Mouse (Mus musculus) liver, embryonic 15.5 days (tissue): Measurements from ENCODE around the gene Dhdds. TPM values are rescaled to one million over a fixed set of nuclear protein-coding genes. Genes with fewer than 3 reads are reported as not detected.
"Not testable (repeated sequence)": the region's sequence is repeated elsewhere in the genome, so short reads cannot be mapped to it uniquely, and the experiment has no call there.

Experiments used
- ATAC-seq: fragments of 200-750 bp; cut with Nextera tagmentation; 2 replicates; pipeline ENCODE4 v1.8.0; 2017; ENCODE audit warnings: moderate number of reproducible peaks, mild to moderate bottlenecking, moderate library complexity; ENCODE audit not compliant: insufficient read depth
- H3K27ac ChIP-seq: fragments of 300-500 bp; sonication (generic); replicated peaks from 2 replicates; pipeline ENCODE4 v1.5.1; 2015; ENCODE audit warnings: mild to moderate bottlenecking, inconsistent platforms
- H3K27me3 ChIP-seq: fragments of 300-500 bp; sonication (generic); 2 replicates; pipeline ENCODE4 v1.6.1; 2015; ENCODE audit warnings: mild to moderate bottlenecking, inconsistent platforms
- H3K36me3 ChIP-seq: fragments of 300-500 bp; sonication (generic); replicated peaks from 2 replicates; pipeline ENCODE4 v1.6.1; 2015; ENCODE audit warnings: moderate library complexity, mild to moderate bottlenecking, inconsistent platforms
- H3K4me1 ChIP-seq: fragments of 300-500 bp; sonication (generic); replicated peaks from 2 replicates; pipeline ENCODE4 v1.6.1; 2015; ENCODE audit warnings: inconsistent platforms
- H3K4me2 ChIP-seq: fragments of 300-500 bp; sonication (generic); 2 replicates; pipeline ENCODE4 v1.6.1; 2015; ENCODE audit warnings: moderate library complexity, mild to moderate bottlenecking, inconsistent platforms
- H3K4me3 ChIP-seq: fragments of 300-500 bp; sonication (generic); replicated peaks from 2 replicates; pipeline ENCODE4 v1.5.1; 2015; ENCODE audit warnings: mild to moderate bottlenecking, inconsistent platforms
- H3K9ac ChIP-seq: fragments of 300-500 bp; sonication (generic); 2 replicates; pipeline ENCODE4 v1.6.1; 2015; ENCODE audit warnings: moderate library complexity, mild to moderate bottlenecking, inconsistent platforms
- H3K9me3 ChIP-seq: fragments of 300-500 bp; sonication (generic); replicated peaks from 2 replicates; pipeline ENCODE4 v1.6.1; 2016; ENCODE audit warnings: inconsistent platforms
- WGBS: fragments of 180-500 bp; shearing (Covaris S2); methylation state at CpG from one replicate; pipeline ENCODE4 v1.1.7; 2015; ENCODE audit warnings: mixed read lengths; ENCODE audit not compliant: insufficient replicate concordance; 5-methylcytosine and 5-hydroxymethylcytosine counted together
- polyA plus RNA-seq: library from polyadenylated mRNA; unstranded; fragments of >200 nt; fragmentation: Nextera tagmentation; extraction: Ambion mirVana; gene quantifications from 2 replicates; pipeline ENCODE4 v1.2.1, GENCODE M21; 2015

Dhdds gene
- polyA plus RNA-seq, 1 experiment from 2014 or later = 17.1 TPM

GRCm38 (mm10) chr4:134002246-134002645 lies 1.5 kb upstream of the Dhdds start:
- Histone ChIP-seq H3K27ac (no peak overlapping the region), H3K36me3 (peaks cover 6% of the 10 kb centered on the region; the same call in 1 of the 2 replicates), H3K9me3 (no peaks in the 10 kb centered on the region), H3K4me1 (peaks cover 20% of the 10 kb centered on the region), H3K4me3 (no peak overlapping the region), H3K27me3 (no peaks in the 10 kb centered on the region), H3K9ac (no peak overlapping the region), H3K4me2 (no peak overlapping the region)
- 45% methylated on average over 4 of the region's 4 CpGs for WGBS
- no peak for ATAC-seq

- Histone ChIP-seq H3K4me3 (no peak overlapping the region), H3K36me3 (peaks cover 9% of the 10 kb centered on the region; the same call in 1 of the 2 replicates), H3K27ac (no peak overlapping the region), H3K4me1 (peaks cover 20% of the 10 kb centered on the region), H3K4me2 (peak overlapping the region; percentile 75; the same call in 1 of the 2 replicates), H3K9ac (no peak overlapping the region), H3K27me3 (no peaks in the 10 kb centered on the region), H3K9me3 (no peaks in the 10 kb centered on the region)
- ATAC-seq = no peak
- 61% methylated on average over 10 of the region's 10 CpGs for WGBS
Measured at GRCm38 (mm10) chr4:134001710-134002109, 992 bp upstream of the Dhdds start.

GRCm38 (mm10) chr4:133994697-133995096 lies 6.0 kb downstream of the Dhdds start:
- Histone ChIP-seq H3K36me3 (peaks cover 66% of the 10 kb centered on the region), H3K4me1 (peaks cover 3% of the 10 kb centered on the region), H3K9ac (no peak overlapping the region), H3K27ac (no peak overlapping the region), H3K4me3 (no peak overlapping the region), H3K27me3 (no peaks in the 10 kb centered on the region), H3K9me3 (no peaks in the 10 kb centered on the region), H3K4me2 (no peak overlapping the region)
- 72% methylated on average over 8 of the region's 8 CpGs for WGBS
- no peak for ATAC-seq

GRCm38 (mm10) chr4:133991087-133991660 lies 9.5 kb downstream of the Dhdds start:
- no peak for ATAC-seq
- H3K36me3 ChIP-seq = peaks cover 79% of the 10 kb centered on the region
- H3K27ac ChIP-seq = no peak overlapping the region
- H3K4me2 ChIP-seq = no peak overlapping the region
- H3K4me3 ChIP-seq = no peak overlapping the region
- no peaks in the 10 kb centered on the region for H3K27me3 ChIP-seq
- no peaks in the 10 kb centered on the region for H3K4me1 ChIP-seq
- H3K9me3 ChIP-seq = no peaks in the 10 kb centered on the region
- H3K9ac ChIP-seq = no peak overlapping the region
- WGBS = 81% methylated on average over 13 of the region's 13 CpGs

GRCm38 (mm10) chr4:133990035-133990434 lies 10.7 kb downstream of the Dhdds start:
- H3K4me3 ChIP-seq = no peak overlapping the region
- no peaks in the 10 kb centered on the region for H3K9me3 ChIP-seq
- 64% methylated on average over 4 of the region's 4 CpGs for WGBS
- no peaks in the 10 kb centered on the region for H3K4me1 ChIP-seq
- peaks cover 82% of the 10 kb centered on the region for H3K36me3 ChIP-seq
- H3K9ac ChIP-seq = no peak overlapping the region
- no peaks in the 10 kb centered on the region for H3K27me3 ChIP-seq
- H3K27ac ChIP-seq = no peak overlapping the region
- no peak overlapping the region for H3K4me2 ChIP-seq
- ATAC-seq = no peak

- H3K9me3 ChIP-seq, ATAC-seq, H3K4me2 ChIP-seq, H3K27me3 ChIP-seq, H3K4me1 ChIP-seq, H3K4me3 ChIP-seq, H3K27ac ChIP-seq, H3K9ac ChIP-seq: not testable (repeated sequence)
- WGBS = 86% methylated on average over 8 of the region's 8 CpGs
- H3K36me3 ChIP-seq = peaks cover 73% of the 10 kb centered on the region
Measured at GRCm38 (mm10) chr4:133988289-133988688, 12.4 kb downstream of the Dhdds start.

- Histone ChIP-seq H3K4me2 (no peak overlapping the region), H3K9me3 (no peaks in the 10 kb centered on the region), H3K4me3 (no peak overlapping the region), H3K27ac (no peak overlapping the region), H3K27me3 (no peaks in the 10 kb centered on the region), H3K36me3 (peaks cover 64% of the 10 kb centered on the region), H3K9ac (no peak overlapping the region), H3K4me1 (no peaks in the 10 kb centered on the region)
- WGBS = 80% methylated on average over 13 of the region's 13 CpGs
- no peak for ATAC-seq
Measured at GRCm38 (mm10) chr4:133982936-133983335, 17.8 kb downstream of the Dhdds start.

GRCm38 (mm10) chr4:133980496-133980895 lies 20.2 kb downstream of the Dhdds start:
- 77% methylated on average over 5 of the region's 5 CpGs for WGBS
- Histone ChIP-seq H3K4me3 (no peak overlapping the region), H3K9ac (no peak overlapping the region), H3K27me3 (no peaks in the 10 kb centered on the region), H3K9me3 (no peaks in the 10 kb centered on the region), H3K4me2 (no peak overlapping the region), H3K36me3 (peaks cover 62% of the 10 kb centered on the region), H3K4me1 (no peaks in the 10 kb centered on the region), H3K27ac (no peak overlapping the region)
- ATAC-seq = no peak

GRCm38 (mm10) chr4:133978021-133978711 lies 22.6 kb downstream of the Dhdds start:
- no peak overlapping the region for H3K4me3 ChIP-seq
- no peaks in the 10 kb centered on the region for H3K4me1 ChIP-seq
- ATAC-seq = no peak
- H3K27me3 ChIP-seq = no peaks in the 10 kb centered on the region
- no peak overlapping the region for H3K4me2 ChIP-seq
- no peak overlapping the region for H3K9ac ChIP-seq
- peaks cover 56% of the 10 kb centered on the region for H3K36me3 ChIP-seq
- 73% methylated on average over 10 of the region's 10 CpGs for WGBS
- no peaks in the 10 kb centered on the region for H3K9me3 ChIP-seq
- H3K27ac ChIP-seq = no peak overlapping the region

GRCm38 (mm10) chr4:133971741-133972140 lies 29.0 kb downstream of the Dhdds start:
- Histone ChIP-seq H3K4me2 (no peak overlapping the region), H3K4me3 (no peak overlapping the region), H3K9ac (no peak overlapping the region), H3K36me3 (peaks cover 33% of the 10 kb centered on the region), H3K9me3 (no peaks in the 10 kb centered on the region), H3K27me3 (no peaks in the 10 kb centered on the region), H3K4me1 (peaks cover 21% of the 10 kb centered on the region), H3K27ac (no peak overlapping the region)
- whole genome bisulfite sequencing = 75% methylated on average over 8 of the region's 8 CpGs
- no peak for ATAC-seq

- ATAC-seq = no peak
- 84% methylated on average over 13 of the region's 13 CpGs for WGBS
- Histone ChIP-seq H3K27me3 (no peaks in the 10 kb centered on the region), H3K9ac (no peak overlapping the region), H3K4me3 (no peak overlapping the region), H3K4me2 (no peak overlapping the region), H3K4me1 (peaks cover 30% of the 10 kb centered on the region), H3K9me3 (no peaks in the 10 kb centered on the region), H3K36me3 (peaks cover 33% of the 10 kb centered on the region), H3K27ac (no peak overlapping the region)
Measured at GRCm38 (mm10) chr4:133970876-133971275, 29.8 kb downstream of the Dhdds start.
